Mouse (Mus musculus): ENCODE results near the gene S1pr2. TPM values are rescaled to one million over a fixed set of nuclear protein-coding genes. Genes with fewer than 3 reads are reported as not detected.

S1pr2 gene
- polyA plus RNA-seq, 1 experiment from 2014 or later: 11.0 TPM

GRCm38 (mm10) chr9:20975431-20976215, 958 bp downstream of the S1pr2 start:
- WGBS: under 1% methylated on average over 42 of the region's 45 CpGs
- no peaks in the 10 kb centered on the region for H3K36me3 ChIP-seq
- peak overlapping the region; percentile 98 for H3K4me2 ChIP-seq
- H3K4me3 ChIP-seq: peak overlapping the region; percentile 63
- H3K4me1 ChIP-seq (replicated peaks): peaks cover 42% of the 10 kb centered on the region
- H3K27me3 ChIP-seq: peaks cover 8% of the 10 kb centered on the region; the same call in 1 of the 2 replicates
- peak; percentile 26 for ATAC-seq (ENCODE audit: low FRiP score)
- H3K9me3 ChIP-seq: no peaks in the 10 kb centered on the region
- H3K27ac ChIP-seq: peak overlapping the region; percentile 68
- H3K9ac ChIP-seq: peak overlapping the region; percentile 85

GRCm38 (mm10) chr9:20973682-20974075, 2.9 kb downstream of the S1pr2 start:
- Histone ChIP-seq H3K27ac (no peak overlapping the region), H3K4me3 (no peak overlapping the region), H3K4me2 (0 out of 2 replicates have a peak overlapping the region, but pooled peaks have one; percentile 13), H3K9me3 (no peaks in the 10 kb centered on the region), H3K36me3 (peaks cover 1% of the 10 kb centered on the region; the same call in 1 of the 2 replicates), H3K4me1 (replicated peaks) (peaks cover 42% of the 10 kb centered on the region), H3K27me3 (peaks cover 8% of the 10 kb centered on the region; the same call in 1 of the 2 replicates), H3K9ac (peak overlapping the region; percentile 35; the same call in 1 of the 2 replicates)
- 56% methylated on average over 4 of the region's 6 CpGs for WGBS
- no peak for ATAC-seq (ENCODE audit: low FRiP score)

- Histone ChIP-seq H3K27ac (peak overlapping the region; percentile 58; the same call in 1 of the 2 replicates), H3K4me2 (peak overlapping the region; percentile 37; the same call in 1 of the 2 replicates), H3K4me1 (replicated peaks) (peaks cover 42% of the 10 kb centered on the region), H3K36me3 (peaks cover 6% of the 10 kb centered on the region), H3K9me3 (no peaks in the 10 kb centered on the region), H3K9ac (peak overlapping the region; percentile 60; the same call in 1 of the 2 replicates), H3K4me3 (no peak overlapping the region), H3K27me3 (peaks cover 8% of the 10 kb centered on the region; the same call in 1 of the 2 replicates)
- no peak for ATAC-seq (ENCODE audit: low FRiP score)
- 87% methylated on average over 4 of the region's 4 CpGs for WGBS
Measured at GRCm38 (mm10) chr9:20973001-20973681, 3.4 kb downstream of the S1pr2 start.

GRCm38 (mm10) chr9:20972141-20972992, 4.2 kb downstream of the S1pr2 start:
- no peaks in the 10 kb centered on the region for H3K9me3 ChIP-seq
- H3K36me3 ChIP-seq: peaks cover 13% of the 10 kb centered on the region
- H3K27ac ChIP-seq: peak overlapping the region; percentile 58
- H3K4me3 ChIP-seq: no peak overlapping the region
- H3K27me3 ChIP-seq: peaks cover 8% of the 10 kb centered on the region; the same call in 1 of the 2 replicates
- H3K4me1 ChIP-seq (replicated peaks): peaks cover 42% of the 10 kb centered on the region
- WGBS: 33% methylated on average over 28 of the region's 28 CpGs
- peak overlapping the region; percentile 37 for H3K4me2 ChIP-seq
- 0 out of 2 replicates have a peak, but pooled peaks have one; percentile 19 for ATAC-seq (ENCODE audit: low FRiP score)
- H3K9ac ChIP-seq: peak overlapping the region; percentile 60

GRCm38 (mm10) chr9:20971751-20972140, 4.8 kb downstream of the S1pr2 start:
- no peaks in the 10 kb centered on the region for H3K9me3 ChIP-seq
- no peak for ATAC-seq (ENCODE audit: low FRiP score)
- H3K36me3 ChIP-seq: peaks cover 19% of the 10 kb centered on the region
- no peak overlapping the region; the same call in 1 of the 2 replicates for H3K4me2 ChIP-seq
- H3K4me3 ChIP-seq: no peak overlapping the region
- H3K27me3 ChIP-seq: peaks cover 8% of the 10 kb centered on the region; the same call in 1 of the 2 replicates
- 73% methylated on average over 7 of the region's 7 CpGs for WGBS
- H3K4me1 ChIP-seq (replicated peaks): peaks cover 42% of the 10 kb centered on the region
- H3K9ac ChIP-seq: peak overlapping the region; percentile 60; the same call in 1 of the 2 replicates
- no peak overlapping the region for H3K27ac ChIP-seq

- no peak for ATAC-seq (ENCODE audit: low FRiP score)
- H3K4me2 ChIP-seq: no peak overlapping the region
- no peak overlapping the region for H3K9ac ChIP-seq
- WGBS: 86% methylated on average over 5 of the region's 5 CpGs
- H3K4me3 ChIP-seq: no peak overlapping the region
- H3K27me3 ChIP-seq: no peaks in the 10 kb centered on the region
- peaks cover 28% of the 10 kb centered on the region for H3K36me3 ChIP-seq
- H3K9me3 ChIP-seq: no peaks in the 10 kb centered on the region
- H3K4me1 ChIP-seq (replicated peaks): no peaks in the 10 kb centered on the region
- no peak overlapping the region for H3K27ac ChIP-seq
Measured at GRCm38 (mm10) chr9:20966747-20967146, 9.8 kb downstream of the S1pr2 start.

- no peak for ATAC-seq (ENCODE audit: low FRiP score)
- peaks cover 28% of the 10 kb centered on the region for H3K36me3 ChIP-seq
Measured at GRCm38 (mm10) chr9:20966008-20966407, 10.6 kb downstream of the S1pr2 start.

GRCm38 (mm10) chr9:20965606-20966005, 11.0 kb downstream of the S1pr2 start:
- H3K9me3 ChIP-seq: no peaks in the 10 kb centered on the region
- ATAC-seq (ENCODE audit: low FRiP score): no peak
- H3K9ac ChIP-seq: no peak overlapping the region
- H3K4me3 ChIP-seq: no peak overlapping the region
- H3K27ac ChIP-seq: no peak overlapping the region
- no peak overlapping the region for H3K4me2 ChIP-seq
- WGBS: 86% methylated on average over 4 of the region's 4 CpGs
- H3K36me3 ChIP-seq: peaks cover 28% of the 10 kb centered on the region
- no peaks in the 10 kb centered on the region for H3K27me3 ChIP-seq
- no peaks in the 10 kb centered on the region for H3K4me1 ChIP-seq (replicated peaks)

More at GRCm38 (mm10) chr9:20966008-20966407, 10.6 kb downstream of the S1pr2 start:
- Histone ChIP-seq H3K9me3 (no peaks in the 10 kb centered on the region), H3K9ac (no peak overlapping the region), H3K4me3 (no peak overlapping the region), H3K4me2 (no peak overlapping the region), H3K27me3 (no peaks in the 10 kb centered on the region), H3K4me1 (replicated peaks) (no peaks in the 10 kb centered on the region), H3K27ac (no peak overlapping the region)
- WGBS: 87% methylated on average over 3 of the region's 3 CpGs

GRCm38 (mm10) chr9:20961557-20961956, 15.0 kb downstream of the S1pr2 start:
- H3K4me1 ChIP-seq (replicated peaks): no peaks in the 10 kb centered on the region
- H3K9ac ChIP-seq: no peak overlapping the region
- no peak overlapping the region for H3K4me2 ChIP-seq
- H3K27me3 ChIP-seq: 0 out of 2 replicates have a peak, but pooled peaks cover 3% of the 10 kb centered on the region
- H3K27ac ChIP-seq: no peak overlapping the region
- WGBS: 81% methylated on average over 9 of the region's 9 CpGs
- H3K9me3 ChIP-seq: no peaks in the 10 kb centered on the region
- no peak for ATAC-seq (ENCODE audit: low FRiP score)
- peaks cover 7% of the 10 kb centered on the region for H3K36me3 ChIP-seq
- H3K4me3 ChIP-seq: no peak overlapping the region

GRCm38 (mm10) chr9:20959430-20959938, 17.1 kb downstream of the S1pr2 start, which contains the start of gene Dnmt1:
Gene Dnmt1 (minus strand): TSS chr9:20959888.
- H3K4me2 ChIP-seq: no peak within 1 kb of the TSS
- no peak within 1 kb of the TSS for H3K9ac ChIP-seq
- H3K9me3 ChIP-seq: no peaks in the 10 kb centered on the region
- H3K4me3 ChIP-seq: no peak within 1 kb of the TSS
- no peaks in the 10 kb centered on the region for H3K36me3 ChIP-seq
- no peak within 1 kb of the TSS for H3K27ac ChIP-seq
- 87% methylated on average over 2 of the region's 2 CpGs for WGBS
- ATAC-seq (ENCODE audit: low FRiP score): no peak
- H3K4me1 ChIP-seq (replicated peaks): no peaks in the 10 kb centered on the region
- 0 out of 2 replicates have a peak, but pooled peaks cover 6% of the 10 kb centered on the region for H3K27me3 ChIP-seq

- H3K27me3 ChIP-seq: 0 out of 2 replicates have a peak, but pooled peaks cover 6% of the 10 kb centered on the region
- ATAC-seq (ENCODE audit: low FRiP score): no peak
- no peak overlapping the region for H3K4me2 ChIP-seq
- no peaks in the 10 kb centered on the region for H3K4me1 ChIP-seq (replicated peaks)
- WGBS: 89% methylated on average over 3 of the region's 3 CpGs
- no peak overlapping the region for H3K4me3 ChIP-seq
- no peaks in the 10 kb centered on the region for H3K36me3 ChIP-seq
- H3K27ac ChIP-seq: no peak overlapping the region
- H3K9me3 ChIP-seq: no peaks in the 10 kb centered on the region
- H3K9ac ChIP-seq: no peak overlapping the region
Measured at GRCm38 (mm10) chr9:20956989-20957388, 19.6 kb downstream of the S1pr2 start.
